Mouse (Mus musculus) 3134 (cell line): ENCODE measurements around the gene Ppp1r32.

ENCODE experiments used
- DNase-seq: peaks from one replicate; pipeline ENCODE4 v3.0.0-alpha.2; 2011; ENCODE audit warnings: low spot score; ENCODE audit not compliant: insufficient read length; ENCODE audit errors: extremely low read depth

Gene Ppp1r32

GRCm38 (mm10) chr19:10482703-10483102 is at the start of gene Ppp1r32:
Gene Ppp1r32 (minus strand): TSS chr19:10482928.
- DNase-seq: no peak

GRCm38 (mm10) chr19:10530082-10530481 is 47.4 kb upstream of the Ppp1r32 start:
- no peak for DNase-seq

- no peak for DNase-seq
Measured at GRCm38 (mm10) chr19:10525910-10526309, 43.2 kb upstream of the Ppp1r32 start, which contains the start of gene Sdhaf2. Gene Sdhaf2 (minus strand): TSS chr19:10526142.

GRCm38 (mm10) chr19:10525106-10525901 is 42.6 kb upstream of the Ppp1r32 start, which contains the start of gene Cpsf7:
Gene Cpsf7 (plus strand): TSS chr19:10525266.
- peak; percentile 90 for DNase-seq

GRCm38 (mm10) chr19:10524784-10525105 is 42.0 kb upstream of the Ppp1r32 start:
- no peak for DNase-seq

GRCm38 (mm10) chr19:10523483-10524080 is 40.9 kb upstream of the Ppp1r32 start:
- no peak for DNase-seq

GRCm38 (mm10) chr19:10521926-10522325 is 39.2 kb upstream of the Ppp1r32 start:
- DNase-seq: no peak

GRCm38 (mm10) chr19:10520355-10520754 is 37.6 kb upstream of the Ppp1r32 start:
- peak; percentile 22 for DNase-seq

GRCm38 (mm10) chr19:10510759-10511330 is 28.1 kb upstream of the Ppp1r32 start:
- DNase-seq: no peak

- no peak for DNase-seq
Measured at GRCm38 (mm10) chr19:10502571-10502970, 19.8 kb upstream of the Ppp1r32 start.

- DNase-seq: no peak
Measured at GRCm38 (mm10) chr19:10500581-10500980, 17.9 kb upstream of the Ppp1r32 start.

GRCm38 (mm10) chr19:10497512-10498160 is 14.9 kb upstream of the Ppp1r32 start:
- DNase-seq: peak; percentile 69

- no peak for DNase-seq
Measured at GRCm38 (mm10) chr19:10496976-10497375, 14.2 kb upstream of the Ppp1r32 start.

- DNase-seq: peak; percentile 27
Measured at GRCm38 (mm10) chr19:10495670-10496069, 12.9 kb upstream of the Ppp1r32 start.

GRCm38 (mm10) chr19:10486264-10486738 is 3.6 kb upstream of the Ppp1r32 start:
- peak; percentile 21 for DNase-seq

- DNase-seq: no peak
Measured at GRCm38 (mm10) chr19:10479541-10479940, 3.2 kb downstream of the Ppp1r32 start.

GRCm38 (mm10) chr19:10473779-10474178 is 8.9 kb downstream of the Ppp1r32 start:
- no peak for DNase-seq

GRCm38 (mm10) chr19:10472958-10473357 is 9.8 kb downstream of the Ppp1r32 start:
- no peak for DNase-seq

- DNase-seq: no peak
Measured at GRCm38 (mm10) chr19:10469171-10469658, 13.5 kb downstream of the Ppp1r32 start.

GRCm38 (mm10) chr19:10464427-10464826 is 18.3 kb downstream of the Ppp1r32 start:
- DNase-seq: no peak

GRCm38 (mm10) chr19:10461584-10461983 is 21.1 kb downstream of the Ppp1r32 start:
- DNase-seq: no peak
